Mouse (Mus musculus) CH12.LX (cell line): ENCODE data around the gene Arf5.

Experiments used
- BHLHE40 ChIP-seq: IDR thresholded peaks from 2 replicates; pipeline ENCODE4 v1.6.1; 2011; ENCODE audit warnings: mild to moderate bottlenecking, low read depth, low read length, improper control_type of control experiment
- CTCF ChIP-seq, 2 experiments: IDR thresholded peaks in 1 of 2; conservative IDR thresholded peaks in 1 of 2; 2 replicates each; pipeline ENCODE4 v1.5.1; 2011 to 2012; ENCODE audit warnings: low read depth in 2 of 2, low read length in 2 of 2, improper control_type of control experiment in 1 of 2, inconsistent platforms in 1 of 2, mild to moderate bottlenecking in 1 of 2, moderate library complexity in 1 of 2
- EP300 ChIP-seq: IDR thresholded peaks from 2 replicates; pipeline ENCODE4 v1.6.1; 2011; ENCODE audit warnings: low read length, improper control_type of control experiment
- HCFC1 ChIP-seq: IDR thresholded peaks from 2 replicates; pipeline ENCODE4 v1.6.1; 2012; ENCODE audit warnings: low read depth, mild to moderate bottlenecking, inconsistent platforms, low read length, improper control_type of control experiment
- MAX ChIP-seq: IDR thresholded peaks from 2 replicates; pipeline ENCODE4 v1.6.1; 2011; ENCODE audit warnings: low read length, improper control_type of control experiment
- NELFE ChIP-seq: IDR thresholded peaks from 2 replicates; pipeline ENCODE4 v1.6.1; 2011; ENCODE audit warnings: low read depth, low read length, improper control_type of control experiment
- POLR2A ChIP-seq: IDR thresholded peaks from 2 replicates; pipeline ENCODE4 v1.6.1; 2011; ENCODE audit warnings: low read depth, mild to moderate bottlenecking, improper control_type of control experiment, low read length
- RAD21 ChIP-seq: IDR thresholded peaks from 2 replicates; pipeline ENCODE4 v1.6.1; 2011; ENCODE audit warnings: low read depth, mild to moderate bottlenecking, low read length, improper control_type of control experiment, moderate library complexity
- SMC3 ChIP-seq: IDR thresholded peaks from 2 replicates; pipeline ENCODE4 v1.6.1; 2011; ENCODE audit warnings: low read depth, low read length, improper control_type of control experiment
- UBTF ChIP-seq: IDR thresholded peaks from 2 replicates; pipeline ENCODE4 v1.6.1; 2012; ENCODE audit warnings: low read depth, mild to moderate bottlenecking, inconsistent platforms, low read length, improper control_type of control experiment, moderate library complexity
- USF1 ChIP-seq: IDR thresholded peaks from 2 replicates; pipeline ENCODE4 v1.6.1; 2014; ENCODE audit warnings: low read depth, mild to moderate bottlenecking, inconsistent platforms, low read length, improper control_type of control experiment
- USF2 ChIP-seq: conservative IDR thresholded peaks from 2 replicates; pipeline ENCODE4 v1.6.1; 2011; ENCODE audit warnings: low read depth, low read length, improper control_type of control experiment

GRCm38 (mm10) chr6:28459221-28459668 is 35.9 kb downstream of the Arf5 start:
- TF ChIP-seq CTCF (conservative IDR thresholded peaks at IDR 0.05 in 1 of 2, IDR thresholded peaks at IDR 0.05 in 1 of 2; ENCODE audit: low read depth in 2 of 2, low read length in 2 of 2) = no peak
- TF ChIP-seq USF1 = no peak
- no peak for TF ChIP-seq POLR2A
- TF ChIP-seq RAD21 = no peak
- no peak for TF ChIP-seq MAX
- no peak for TF ChIP-seq USF2
- no peak for TF ChIP-seq HCFC1
- TF ChIP-seq EP300 = no peak
- TF ChIP-seq SMC3 = no peak
- TF ChIP-seq NELFE = no peak
- no peak for TF ChIP-seq BHLHE40
- TF ChIP-seq UBTF = no peak
